Mouse (Mus musculus) right cerebral cortex, adult 18-20 months (tissue): ENCODE results near the gene Dthd1.

ENCODE experiments used
- DNase-seq: peaks from one replicate; pipeline ENCODE4 v3.0.0; 2022; ENCODE audit warnings: mixed read lengths

The Dthd1 gene

DNA sequence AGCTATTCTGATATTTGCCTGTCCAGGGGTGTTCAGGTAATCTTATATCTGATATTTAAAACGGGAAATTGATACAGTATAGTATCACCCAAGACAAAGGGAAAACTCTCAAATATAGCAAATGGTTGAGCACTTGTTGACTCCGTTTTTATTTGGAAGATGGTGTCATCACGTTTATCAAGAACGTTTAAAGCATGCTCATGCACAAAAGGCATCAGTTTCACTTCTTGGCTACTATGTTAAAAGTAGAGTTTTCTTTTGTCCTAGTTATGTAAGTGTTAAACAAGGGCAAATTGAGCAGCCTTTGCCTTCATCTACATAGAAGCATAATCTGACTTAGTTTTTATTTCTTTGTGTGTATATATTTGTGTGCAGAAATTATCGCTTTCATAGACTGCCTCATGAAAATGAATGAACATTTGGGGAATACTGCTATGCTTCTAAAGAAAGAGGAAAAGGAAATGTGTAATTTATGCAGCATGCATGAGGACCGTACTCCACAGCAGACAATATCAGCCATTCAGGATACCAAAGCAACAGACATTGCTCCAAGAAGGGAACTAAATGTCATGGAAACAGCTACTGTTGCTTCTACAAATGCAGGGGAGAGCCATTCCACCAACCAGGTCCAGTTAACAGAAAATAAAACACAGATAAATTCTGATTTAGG is at the start of gene Dthd1:
Gene Dthd1 (plus strand): TSS at position 422 of the 670 bp plus-strand sequence.
- no peak for DNase-seq

DNA sequence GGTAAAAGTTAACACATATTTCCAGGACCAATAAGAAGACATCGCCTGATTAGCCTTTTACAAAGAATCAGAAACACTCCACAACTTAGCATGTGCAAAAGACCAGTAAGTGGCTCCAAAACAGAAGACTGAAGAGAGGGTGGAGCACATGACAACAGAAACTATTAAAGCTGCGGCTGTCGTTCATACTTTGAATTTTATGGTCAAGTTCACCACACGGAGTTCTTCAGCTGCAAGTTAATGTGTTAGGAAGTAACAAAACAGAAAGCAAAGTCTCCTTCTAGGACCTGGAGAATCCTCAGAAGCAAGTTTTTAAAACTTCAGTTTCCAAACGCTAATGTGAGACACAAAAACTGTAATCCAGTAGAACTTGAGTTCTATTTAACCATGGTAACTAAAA is 49.5 kb upstream of the Dthd1 start:
- no peak for DNase-seq

DNA sequence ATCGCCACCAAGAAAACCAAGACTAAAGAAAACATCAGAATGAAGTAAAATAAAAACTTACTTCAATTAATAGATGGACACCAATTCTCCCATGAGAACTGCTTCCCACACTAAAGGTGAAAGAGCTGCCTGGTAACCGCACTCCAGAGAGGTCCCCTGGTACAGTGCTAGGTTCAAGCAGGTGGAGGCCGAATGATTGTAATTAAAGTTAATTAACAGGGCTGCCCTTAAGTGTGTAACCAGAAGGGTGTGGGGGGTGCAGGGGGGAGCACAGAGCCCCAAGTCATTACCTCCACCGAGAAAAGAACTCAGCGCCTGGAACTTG is 48.2 kb upstream of the Dthd1 start:
- no peak for DNase-seq

DNA sequence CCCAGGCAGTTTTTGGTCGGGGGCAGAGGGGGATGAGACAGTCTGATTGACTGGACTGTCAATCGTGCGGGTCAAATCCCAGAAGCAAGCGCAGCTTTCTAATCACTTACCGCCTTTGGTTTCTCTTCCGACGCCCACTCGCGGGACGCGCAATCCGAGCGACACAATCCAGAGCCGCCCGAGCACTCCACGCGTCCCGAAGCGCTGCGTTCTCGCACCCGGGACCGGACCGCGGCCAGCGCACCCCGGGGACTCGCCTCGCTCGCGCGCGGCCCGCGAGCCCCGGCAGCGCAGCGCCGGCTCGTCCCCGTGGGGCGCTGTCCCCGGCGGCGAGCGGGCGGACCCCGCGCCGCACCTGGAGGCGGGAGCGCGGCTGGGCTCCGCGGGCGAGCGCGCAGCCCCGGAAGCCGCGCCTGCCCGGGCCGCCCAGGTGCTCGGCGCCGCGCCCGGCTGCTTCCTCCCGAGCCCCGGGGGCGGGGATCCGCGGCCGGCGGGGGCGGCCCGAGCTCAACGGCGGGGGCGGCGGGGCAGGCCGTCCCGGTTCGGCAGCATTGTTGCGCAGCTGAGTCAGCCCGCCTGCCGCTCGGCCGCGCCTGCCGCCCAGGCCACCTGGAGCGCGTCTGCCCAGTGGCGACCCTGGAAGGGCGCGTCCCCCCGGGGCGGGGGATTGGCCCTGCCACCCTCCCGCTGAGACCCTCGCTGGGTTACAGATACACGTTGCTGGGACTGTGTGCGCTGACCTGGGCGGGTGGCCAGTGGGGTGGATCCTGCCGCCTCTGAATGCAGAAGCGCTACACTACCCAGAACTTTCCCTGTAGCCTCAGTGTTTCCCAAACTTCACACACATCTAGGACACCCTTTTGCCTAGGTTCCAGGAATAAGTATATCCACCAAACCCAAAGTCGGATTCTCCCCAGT is 47.6 kb upstream of the Dthd1 start, which contains the start of gene Arap2:
Gene Arap2 (minus strand): TSS at position 376 of the 918 bp plus-strand sequence.
- peak; percentile 68 for DNase-seq

DNA sequence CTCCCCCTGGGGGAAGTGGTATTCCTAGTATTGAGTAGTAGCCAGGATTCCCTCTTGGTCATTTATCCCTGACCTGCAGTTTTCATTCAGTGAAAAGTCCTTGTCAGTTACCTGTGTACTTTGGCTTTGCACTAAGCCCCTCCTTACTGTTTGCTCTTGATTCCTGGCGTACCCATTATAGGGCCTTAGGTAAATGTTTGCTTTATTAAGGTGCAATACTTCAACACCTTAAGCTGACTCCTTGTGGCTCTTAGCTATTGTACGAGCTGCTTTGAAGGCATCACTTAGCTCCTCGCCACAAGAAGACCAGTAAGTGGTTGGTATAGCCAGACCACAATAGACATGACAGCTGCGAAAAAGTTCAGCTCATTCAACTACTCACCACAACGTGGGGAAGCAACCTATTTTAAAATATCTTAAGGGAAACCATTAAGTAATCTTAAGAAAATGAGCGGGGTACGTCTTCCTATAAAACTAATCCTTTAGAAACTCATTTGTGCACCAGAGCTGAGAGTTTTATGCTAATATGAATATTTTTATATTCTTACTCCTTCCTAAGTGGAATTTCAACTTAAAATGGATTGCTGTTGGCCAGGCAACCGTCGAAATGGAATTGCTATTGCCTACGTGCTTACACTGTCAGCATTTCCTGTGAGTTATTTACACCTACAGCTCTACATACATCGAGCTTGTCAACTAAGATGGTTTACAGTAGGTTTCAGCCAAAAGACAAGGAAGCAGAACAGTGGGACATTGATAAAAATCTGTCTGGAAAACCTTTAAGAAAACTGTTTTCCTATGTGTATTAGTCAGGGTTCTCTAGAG is 41.6 kb upstream of the Dthd1 start:
- no peak for DNase-seq

DNA sequence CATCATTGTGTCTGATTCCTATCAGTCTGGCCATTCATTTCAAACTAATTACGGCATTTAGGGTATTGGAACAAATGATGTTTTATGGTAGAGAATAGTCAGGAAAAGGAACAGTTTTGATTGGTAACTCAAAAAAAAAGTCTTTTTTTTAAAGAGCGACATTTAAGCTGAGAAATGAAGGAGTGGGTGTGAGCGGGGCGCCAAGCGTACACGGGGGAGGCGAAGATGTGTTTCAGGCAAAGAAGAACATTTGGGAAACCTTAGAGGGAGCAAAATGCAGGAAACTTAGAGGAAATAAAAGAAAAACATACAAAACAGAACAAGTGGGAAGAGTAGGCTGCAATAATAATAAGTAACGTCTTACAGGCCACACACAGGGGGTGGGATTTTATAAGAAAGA is 35.8 kb upstream of the Dthd1 start:
- DNase-seq, result peak; percentile 67

DNA sequence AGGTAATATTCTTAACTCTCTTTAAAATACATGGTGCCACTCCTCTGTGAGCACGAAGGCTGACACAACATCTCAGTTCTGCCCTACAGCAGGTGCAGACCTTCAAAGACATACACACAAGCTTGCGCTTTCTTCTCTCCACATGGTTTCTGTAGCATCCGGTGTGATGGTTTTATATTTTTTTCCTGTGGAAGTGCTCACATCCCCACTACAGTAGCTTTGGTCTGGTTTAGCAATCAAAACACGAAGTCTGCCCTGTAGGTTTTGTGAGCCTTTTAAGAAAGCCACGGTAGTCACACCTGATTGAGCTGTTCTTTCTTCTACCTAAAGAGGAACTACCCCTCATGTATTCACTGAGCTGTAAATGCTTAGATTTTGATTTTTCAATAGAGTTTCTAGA is 34.9 kb upstream of the Dthd1 start:
- DNase-seq, result no peak

DNA sequence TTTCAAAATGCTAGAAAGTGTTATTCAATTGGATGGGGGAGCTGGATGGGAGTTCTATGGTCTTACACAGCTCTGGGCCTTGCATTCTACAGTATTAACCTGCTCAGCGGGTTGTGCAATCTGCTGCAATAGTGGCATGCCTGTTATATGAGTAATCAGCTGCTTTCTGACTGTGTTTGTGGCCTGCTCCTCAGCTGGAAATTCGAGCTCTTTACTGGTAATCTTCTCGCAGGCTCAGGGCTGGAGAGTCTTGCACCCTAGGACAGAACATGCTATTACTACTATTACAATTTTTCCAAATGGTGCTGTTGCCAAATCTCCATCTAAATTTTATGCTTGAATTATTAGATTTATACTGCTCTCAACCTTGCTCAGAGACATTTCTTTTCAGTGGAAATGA is 26.8 kb upstream of the Dthd1 start:
- no peak for DNase-seq

DNA sequence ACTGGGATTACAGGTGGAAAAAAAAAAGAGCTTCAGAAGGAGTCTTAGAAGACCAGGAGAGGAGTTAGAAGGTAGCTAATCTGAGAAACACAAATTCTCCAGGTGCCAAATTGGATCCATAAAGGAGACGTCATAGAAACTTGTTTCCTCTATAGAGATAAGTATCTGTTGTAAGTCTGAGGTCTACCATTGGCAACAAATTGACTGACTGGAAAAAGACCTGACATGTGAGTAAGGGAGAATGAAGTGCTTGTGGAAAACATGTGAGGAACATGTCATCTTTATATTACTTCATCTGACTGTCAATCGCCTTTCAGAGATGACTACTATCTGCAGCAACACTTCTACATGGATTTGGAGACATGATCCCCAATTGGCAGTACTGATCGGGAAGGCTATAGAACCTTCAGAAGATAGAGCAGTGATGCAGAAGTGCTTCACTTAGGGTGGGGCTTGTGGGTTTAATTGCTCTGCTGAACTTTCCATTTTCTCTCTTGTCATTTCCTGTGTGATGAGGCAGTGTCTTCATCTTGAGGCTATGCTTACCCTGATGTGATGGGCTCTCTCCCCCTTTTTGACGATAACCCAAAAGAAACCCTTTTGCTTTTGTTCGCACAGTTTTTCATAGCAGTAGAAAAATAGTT is 22.6 kb upstream of the Dthd1 start:
- DNase-seq, result no peak

DNA sequence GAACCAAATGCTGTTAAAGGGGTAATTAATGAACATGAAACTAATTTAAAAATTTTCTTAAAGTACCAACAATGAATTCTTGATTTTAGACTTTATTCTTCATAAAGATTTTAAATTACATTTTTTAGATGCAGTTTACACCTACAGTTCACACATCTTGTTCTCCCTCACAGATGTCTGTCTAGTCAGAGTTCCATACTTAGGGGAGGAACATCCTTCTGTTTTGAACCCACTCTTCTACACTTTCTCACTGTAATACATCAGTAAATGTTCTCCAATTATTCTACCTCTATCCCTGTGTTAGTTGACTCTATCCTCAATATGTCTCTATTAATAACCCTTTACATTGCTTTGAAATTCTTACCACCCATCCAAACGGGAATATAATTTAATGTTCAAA is 20.8 kb upstream of the Dthd1 start:
- DNase-seq, result no peak

DNA sequence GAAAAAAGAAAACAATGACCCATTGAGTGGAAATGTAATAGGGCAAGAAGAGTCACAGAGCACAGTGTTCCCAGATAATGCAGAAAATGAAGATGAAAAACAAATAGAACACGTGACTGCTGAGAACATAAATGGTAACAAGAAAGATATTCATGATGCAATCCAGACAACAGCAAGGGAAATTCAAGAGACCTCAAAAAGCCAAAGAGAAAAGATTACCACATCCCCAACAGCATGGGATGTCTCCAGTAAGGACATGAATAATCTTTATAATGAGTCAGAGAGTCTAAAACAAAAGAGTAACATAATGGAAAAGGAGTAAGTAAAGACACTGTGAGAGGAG is 420 bp downstream of the Dthd1 start:
- DNase-seq, result no peak

DNA sequence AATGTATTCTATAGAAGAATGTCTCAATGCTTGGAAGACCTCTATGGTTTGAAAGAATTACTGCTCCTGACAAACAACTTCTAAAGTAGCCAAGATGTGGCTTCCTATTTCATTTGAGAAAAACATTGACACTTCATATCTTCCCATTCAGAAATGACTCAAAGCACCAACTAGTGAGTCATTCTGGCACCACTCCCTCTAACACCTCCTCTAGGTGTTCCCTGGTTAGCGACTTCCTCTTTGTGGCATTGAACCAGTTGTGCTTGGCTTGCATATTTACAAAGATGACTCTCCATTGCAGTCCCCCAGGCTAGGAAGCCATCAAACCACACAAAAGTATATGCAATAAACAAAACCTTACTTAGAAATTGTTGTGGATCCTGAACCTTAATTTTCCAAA is 2.1 kb downstream of the Dthd1 start:
- DNase-seq, result peak; percentile 51

DNA sequence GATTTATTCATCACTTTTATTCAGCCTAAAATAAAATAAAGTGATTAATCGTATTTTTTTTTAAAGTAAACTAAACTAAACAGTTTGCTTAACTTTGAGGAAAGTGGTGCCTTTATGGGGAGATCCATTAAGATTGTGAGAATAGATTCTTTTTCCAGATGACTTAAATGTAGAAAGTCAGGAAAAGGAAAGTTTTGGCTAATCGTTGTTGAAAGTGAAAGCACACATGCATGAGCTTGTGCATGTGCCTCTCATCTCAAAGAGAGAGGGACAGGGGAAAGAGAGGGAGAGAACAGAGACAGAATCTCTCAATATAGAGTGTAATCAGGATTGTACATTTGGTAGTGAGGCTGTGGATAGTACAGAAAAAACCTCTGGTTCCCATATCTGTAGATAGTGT is 5.9 kb downstream of the Dthd1 start:
- DNase-seq, result no peak

DNA sequence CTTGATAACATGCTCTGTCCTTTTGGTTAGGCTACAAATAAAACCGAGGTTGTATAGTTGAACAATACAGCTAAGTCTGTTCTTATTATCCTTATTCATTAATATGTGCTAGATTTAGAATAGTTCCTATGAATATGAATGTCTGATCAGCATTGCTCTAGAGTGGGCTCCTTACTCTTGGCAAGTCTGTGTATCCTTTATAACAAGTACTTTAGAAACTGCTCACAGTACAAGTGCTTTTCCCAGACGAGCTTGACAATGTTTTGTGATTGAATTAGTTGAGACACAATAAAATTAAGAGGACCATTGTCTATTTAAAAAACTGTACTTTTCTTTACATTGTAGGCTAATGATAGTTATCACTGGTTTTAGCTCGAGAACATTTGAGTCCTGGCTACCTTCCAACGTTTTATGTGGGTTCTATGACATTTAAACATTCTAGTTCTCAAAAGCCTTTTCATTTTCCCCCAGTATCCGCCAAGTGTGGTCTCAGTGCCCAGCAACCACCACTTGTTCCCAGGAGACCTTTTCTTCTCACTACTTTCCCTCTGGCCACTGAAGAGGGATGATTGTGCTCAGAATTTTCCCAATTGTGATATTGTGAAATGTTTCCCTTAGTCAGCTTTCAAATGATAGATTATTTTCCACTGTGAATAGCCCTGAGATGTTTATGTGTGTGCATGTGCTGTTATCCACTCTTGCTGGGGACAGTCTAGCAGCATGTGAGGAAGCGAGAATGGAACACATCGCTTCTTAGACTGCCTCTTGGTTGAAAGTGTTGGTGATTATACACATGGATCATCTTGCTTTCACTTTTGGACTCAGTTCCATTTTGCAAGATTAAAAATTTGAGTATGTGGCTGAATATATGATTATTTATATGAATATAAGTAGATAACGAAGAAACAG is 7.0 kb downstream of the Dthd1 start:
- DNase-seq, result no peak

DNA sequence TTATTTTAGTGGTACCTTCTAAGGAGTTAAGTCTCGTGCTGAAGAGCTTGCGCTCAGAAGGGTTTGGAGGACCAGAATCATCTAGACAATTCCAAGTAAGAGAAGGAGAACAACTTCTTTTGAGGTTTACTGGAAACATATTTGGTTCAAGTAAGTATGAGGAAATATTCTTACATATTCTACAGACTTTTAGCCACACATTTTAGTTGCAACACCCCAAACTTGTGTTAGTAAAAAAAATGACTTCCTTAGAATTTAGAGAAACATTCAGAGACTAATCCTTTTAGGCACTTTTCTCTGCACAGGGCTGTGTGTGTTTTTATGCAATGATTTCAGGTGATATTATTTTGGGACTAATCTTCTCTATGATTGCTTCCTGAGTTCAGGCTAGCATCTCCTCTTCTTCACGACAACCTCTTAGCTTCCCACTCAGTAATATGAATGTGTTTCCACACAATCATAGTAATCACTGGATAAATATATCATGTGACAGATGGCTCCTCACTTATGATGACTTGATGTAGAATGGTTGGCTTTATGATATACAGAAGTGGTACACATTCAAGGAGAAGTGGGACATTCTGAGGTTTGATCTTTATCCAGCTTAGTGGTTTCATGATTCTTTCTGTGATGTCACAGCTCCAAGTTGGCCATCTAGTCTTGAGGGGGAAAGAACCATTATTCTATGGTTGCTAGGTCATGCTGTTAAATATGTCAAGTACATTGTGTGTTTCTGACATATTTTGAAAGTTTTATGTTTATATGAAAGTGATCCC is 29.5 kb downstream of the Dthd1 start:
- DNase-seq, result no peak

DNA sequence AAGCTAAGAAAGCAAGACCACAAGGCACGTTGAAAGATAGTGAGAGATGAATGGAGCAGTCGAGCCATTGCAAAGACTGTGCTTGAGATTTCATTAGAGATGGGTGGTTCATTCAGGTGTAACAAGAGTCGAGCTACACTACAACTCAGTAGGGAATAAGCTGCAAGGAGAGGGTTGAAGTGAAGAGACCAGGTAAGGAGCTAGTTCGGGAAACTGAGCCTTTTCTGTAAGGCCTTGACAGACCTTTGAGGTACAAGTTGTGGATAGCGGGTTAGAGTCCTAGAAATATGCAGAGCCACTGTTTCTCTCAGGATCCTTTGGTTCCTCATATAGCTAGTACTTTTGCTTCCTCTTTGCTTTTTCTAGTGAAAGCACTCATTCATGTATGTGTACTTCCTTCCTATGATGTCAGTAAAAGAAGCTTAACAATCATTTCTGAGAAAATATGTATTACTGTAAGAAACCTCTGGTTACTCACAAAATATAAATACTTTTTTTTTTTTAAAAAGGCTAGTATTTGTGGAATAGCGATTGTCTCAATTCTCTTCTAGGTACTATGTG is 33.0 kb downstream of the Dthd1 start:
- DNase-seq, result no peak

DNA sequence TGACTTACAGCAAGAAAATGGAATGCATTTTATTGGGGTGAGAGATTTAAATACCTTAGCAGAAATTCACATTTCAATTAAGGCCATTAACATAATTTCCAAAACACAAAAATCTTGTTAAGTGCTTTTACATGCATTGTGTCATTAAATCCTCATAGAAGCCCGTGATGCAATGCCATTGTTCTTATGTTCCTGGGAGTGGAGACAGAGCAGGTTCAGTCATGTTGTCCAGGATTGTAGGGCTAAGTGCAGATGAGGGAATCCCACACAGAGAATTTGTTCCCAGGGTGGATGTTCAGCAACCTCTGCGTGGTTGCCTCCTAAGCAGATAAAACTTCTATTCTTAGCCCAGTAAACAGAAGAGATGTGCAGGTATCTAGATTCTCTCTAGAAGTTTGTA is 37.7 kb downstream of the Dthd1 start:
- no peak for DNase-seq

DNA sequence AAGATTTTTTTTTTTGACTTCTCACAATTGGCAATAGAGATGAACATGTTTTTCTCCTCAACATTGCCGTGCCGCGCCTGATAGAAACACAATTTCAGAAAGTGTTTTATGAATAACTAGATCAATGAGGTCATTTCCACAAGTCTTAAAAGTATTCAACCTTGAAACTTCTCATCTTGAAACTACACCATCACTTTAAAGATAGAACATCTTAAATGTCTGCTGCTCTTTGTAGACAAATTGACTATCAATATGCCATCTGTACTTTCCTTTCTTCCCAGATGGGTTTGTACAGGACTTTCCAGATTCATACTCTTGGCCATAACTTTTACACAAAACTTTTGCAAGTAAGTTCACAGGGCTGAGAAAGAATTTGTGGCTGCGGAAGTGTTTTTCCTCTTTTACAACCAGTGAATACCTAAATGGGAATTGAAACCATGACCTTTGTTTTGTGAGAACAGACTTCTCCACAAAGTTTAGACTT is 40.8 kb downstream of the Dthd1 start:
- DNase-seq, result no peak

DNA sequence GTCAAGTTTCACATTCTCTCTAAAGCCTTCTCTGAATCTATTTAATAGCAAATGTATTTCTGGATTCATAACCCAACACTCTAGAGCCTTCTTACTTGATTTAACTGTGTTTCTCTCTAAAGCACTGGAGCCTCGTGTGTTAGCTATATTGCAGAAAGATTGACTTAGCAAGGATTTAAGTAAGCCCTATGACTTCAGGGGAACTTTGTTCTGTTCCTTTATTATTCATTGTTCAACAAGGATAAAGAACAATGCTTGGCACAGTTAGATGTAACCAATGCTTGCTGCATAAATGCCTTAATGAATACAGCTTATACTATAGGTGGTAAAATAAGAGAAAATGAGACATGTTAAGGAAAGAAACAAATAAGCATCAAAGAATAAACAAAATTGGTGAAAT is 43.9 kb downstream of the Dthd1 start:
- no peak for DNase-seq

DNA sequence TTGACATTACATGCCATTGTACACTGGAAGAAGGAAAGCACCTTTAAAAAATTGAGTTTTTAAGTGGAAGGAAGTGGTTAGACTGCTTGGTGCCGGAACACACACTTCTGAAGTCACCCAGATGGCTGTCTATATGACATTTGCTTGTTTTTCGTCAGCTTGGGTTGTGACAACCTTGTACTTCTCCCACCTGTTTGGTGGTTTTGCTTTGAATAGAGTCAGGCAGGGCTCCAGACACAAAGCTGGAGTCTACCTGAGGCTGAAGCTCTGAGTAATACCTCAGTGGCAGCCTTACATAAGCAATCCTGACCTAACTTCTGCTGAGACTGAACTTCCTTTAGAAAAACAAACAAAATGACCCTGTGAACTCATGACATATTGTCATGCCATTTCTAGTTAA is 44.7 kb downstream of the Dthd1 start:
- no peak for DNase-seq

DNA sequence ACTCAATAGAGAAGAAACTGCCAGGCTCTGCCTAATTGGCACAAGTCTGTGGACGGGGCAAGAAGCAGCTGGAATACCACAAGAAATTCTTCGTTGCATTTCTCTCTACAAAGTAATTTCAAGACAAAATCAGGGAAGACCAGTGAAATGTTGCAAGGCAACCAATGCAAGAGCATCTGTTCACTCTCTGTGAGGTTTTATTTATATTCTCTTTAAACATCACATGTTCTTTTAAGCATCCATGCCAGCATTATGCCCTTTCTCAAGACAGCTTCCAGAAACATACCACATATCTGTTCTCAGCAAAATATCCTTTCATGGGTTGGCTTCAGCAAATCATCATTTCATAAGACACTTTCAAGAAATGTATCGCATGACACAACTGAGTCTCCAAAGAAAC is 50.7 kb downstream of the Dthd1 start:
- no peak for DNase-seq
